Mouse (Mus musculus) ES-Bruce4 (cell line): ENCODE results near the gene Znrf1. TPM values are rescaled to one million over a fixed set of nuclear protein-coding genes. Genes with fewer than 3 reads are reported as not detected.

ENCODE experiments used
- H3K27ac ChIP-seq: 2 replicates; pipeline ENCODE4 v1.5.1; 2012; ENCODE audit warnings: low read length, inconsistent platforms; ENCODE audit not compliant: insufficient read depth
- H3K27me3 ChIP-seq: 2 replicates; pipeline ENCODE4 v1.6.1; 2012; ENCODE audit warnings: mild to moderate bottlenecking, low read length, inconsistent platforms; ENCODE audit not compliant: control insufficient read depth, poor library complexity, insufficient read depth, severe bottlenecking
- H3K36me3 ChIP-seq: 2 replicates; pipeline ENCODE4 v1.6.1; 2012; ENCODE audit warnings: inconsistent platforms, mild to moderate bottlenecking, low read length, moderate library complexity; ENCODE audit not compliant: control insufficient read depth, poor library complexity, insufficient read depth, severe bottlenecking
- H3K4me1 ChIP-seq: one replicate; pipeline ENCODE4 v1.8.1; 2011; ENCODE audit warnings: low read length; ENCODE audit not compliant: control insufficient read depth, insufficient read depth
- H3K4me3 ChIP-seq: 2 replicates; pipeline ENCODE4 v1.5.1; 2011; ENCODE audit warnings: low read depth, mild to moderate bottlenecking, low read length
- H3K9ac ChIP-seq: 2 replicates; pipeline ENCODE4 v1.6.1; 2012; ENCODE audit warnings: low read depth, mild to moderate bottlenecking, inconsistent platforms; ENCODE audit not compliant: poor library complexity, severe bottlenecking
- H3K9me3 ChIP-seq: replicated peaks from 2 replicates; pipeline ENCODE4 v1.6.1; 2012; ENCODE audit warnings: mild to moderate bottlenecking, low read length, inconsistent platforms; ENCODE audit not compliant: control insufficient read depth, poor library complexity, insufficient read depth, severe bottlenecking
- CTCF ChIP-seq: IDR thresholded peaks from one replicate; pipeline ENCODE4 v1.8.1; 2011; ENCODE audit warnings: low read depth, low read length
- EP300 ChIP-seq: IDR thresholded peaks from 2 replicates; pipeline ENCODE4 v1.6.1; 2011; ENCODE audit warnings: low read depth, low read length; ENCODE audit not compliant: insufficient read depth
- POLR2A ChIP-seq: IDR thresholded peaks from one replicate; pipeline ENCODE4 v1.8.1; 2011; ENCODE audit warnings: low read length; ENCODE audit not compliant: insufficient read depth
- polyA plus RNA-seq: library from polyadenylated mRNA; stranded (reverse); fragments of >200 nt; gene quantifications from 2 replicates; pipeline ENCODE4 v1.2.4, GENCODE M21; 2011; ENCODE audit warnings: low read depth; ENCODE audit not compliant: missing spikeins, insufficient read depth, insufficient read length

Gene Znrf1
- polyA plus RNA-seq, 1 experiment, result 38.5 TPM

- TF ChIP-seq EP300, result no peak
- TF ChIP-seq CTCF, result no peak
- TF ChIP-seq POLR2A, result no peak
- Histone ChIP-seq H3K4me1 (peaks cover 12% of the 10 kb centered on the region), H3K4me3 (no peak overlapping the region), H3K36me3 (no peaks in the 10 kb centered on the region), H3K27ac (no peak overlapping the region), H3K9ac (no peak overlapping the region), H3K27me3 (no peaks in the 10 kb centered on the region), H3K9me3 (no peaks in the 10 kb centered on the region)
Measured at GRCm38 (mm10) chr8:111618273-111618672, 82.4 kb downstream of the Znrf1 start.

- H3K27ac ChIP-seq, result no peak overlapping the region
- peaks cover 8% of the 10 kb centered on the region for H3K4me1 ChIP-seq
- H3K9ac ChIP-seq, result no peak overlapping the region
- H3K4me3 ChIP-seq, result no peak overlapping the region
- no peaks in the 10 kb centered on the region for H3K9me3 ChIP-seq
- H3K27me3 ChIP-seq, result no peaks in the 10 kb centered on the region
- no peak for TF ChIP-seq POLR2A
- TF ChIP-seq EP300, result no peak
- TF ChIP-seq CTCF, result no peak
- no peaks in the 10 kb centered on the region for H3K36me3 ChIP-seq
Measured at GRCm38 (mm10) chr8:111619936-111620335, 84.0 kb downstream of the Znrf1 start.

- Histone ChIP-seq H3K36me3 (no peaks in the 10 kb centered on the region), H3K9me3 (no peaks in the 10 kb centered on the region), H3K27me3 (no peaks in the 10 kb centered on the region), H3K9ac (0 out of 2 replicates have a peak overlapping the region, but pooled peaks have one; percentile 3), H3K4me3 (peak overlapping the region; percentile 11; the same call in 1 of the 2 replicates), H3K27ac (peak overlapping the region; percentile 57), H3K4me1 (peaks cover 7% of the 10 kb centered on the region)
- TF ChIP-seq EP300, result peak; percentile 94
- no peak for TF ChIP-seq CTCF
Measured at GRCm38 (mm10) chr8:111622104-111622503, 86.2 kb downstream of the Znrf1 start.

GRCm38 (mm10) chr8:111622553-111622952, 86.7 kb downstream of the Znrf1 start:
- H3K4me1 ChIP-seq, result peaks cover 11% of the 10 kb centered on the region
- H3K27ac ChIP-seq, result peak overlapping the region; percentile 57
- H3K9me3 ChIP-seq, result no peaks in the 10 kb centered on the region
- no peaks in the 10 kb centered on the region for H3K27me3 ChIP-seq
- H3K4me3 ChIP-seq, result peak overlapping the region; percentile 2
- no peaks in the 10 kb centered on the region for H3K36me3 ChIP-seq
- 0 out of 2 replicates have a peak, but pooled peaks have one; percentile 28 for TF ChIP-seq EP300
- no peak for TF ChIP-seq CTCF
- no peak overlapping the region for H3K9ac ChIP-seq

- no peaks in the 10 kb centered on the region for H3K36me3 ChIP-seq
- H3K27me3 ChIP-seq, result no peaks in the 10 kb centered on the region
- peak overlapping the region; percentile 7; the same call in 1 of the 2 replicates for H3K9ac ChIP-seq
- H3K4me3 ChIP-seq, result no peak overlapping the region
- H3K27ac ChIP-seq, result no peak overlapping the region
- no peak for TF ChIP-seq CTCF
- TF ChIP-seq POLR2A, result no peak
- TF ChIP-seq EP300, result no peak
- no peaks in the 10 kb centered on the region for H3K9me3 ChIP-seq
- H3K4me1 ChIP-seq, result peaks cover 11% of the 10 kb centered on the region
Measured at GRCm38 (mm10) chr8:111624081-111624852, 88.4 kb downstream of the Znrf1 start.

GRCm38 (mm10) chr8:111624853-111625221, 88.9 kb downstream of the Znrf1 start:
- no peak for TF ChIP-seq POLR2A
- TF ChIP-seq CTCF, result no peak
- no peak for TF ChIP-seq EP300
- Histone ChIP-seq H3K27ac (no peak overlapping the region), H3K27me3 (no peaks in the 10 kb centered on the region), H3K9ac (peak overlapping the region; percentile 7; the same call in 1 of the 2 replicates), H3K9me3 (no peaks in the 10 kb centered on the region), H3K4me1 (peaks cover 13% of the 10 kb centered on the region), H3K4me3 (no peak overlapping the region), H3K36me3 (no peaks in the 10 kb centered on the region)
